Mouse (Mus musculus) erythroblast, adult 5-6 weeks (primary cell): Measurements from ENCODE around the gene Ube3b. TPM values are rescaled to one million over a fixed set of nuclear protein-coding genes. Genes with fewer than 3 reads are reported as not detected.

ENCODE experiments used
- ATAC-seq: replicated peaks from 2 replicates; pipeline ENCODE4 v1.8.0; 2016; ENCODE audit warnings: moderate number of reproducible peaks, mild to moderate bottlenecking, moderate TSS enrichment, inconsistent platforms; ENCODE audit not compliant: poor library complexity, low FRiP score, severe bottlenecking
- total RNA-seq, 2 experiments: library from RNA; stranded (forward) in 1 of 2; stranded (reverse) in 1 of 2; fragments of 150-400 nt in 1 of 2; fragments of 200-764, 138-1000 nt in 1 of 2; gene quantifications; 2 replicates each; pipeline versions ENCODE4 v1.2.3 to v1.2.4; 2015 to 2017; ENCODE audit warnings: low replicate concordance in 2 of 2

Ube3b gene
- total RNA-seq, 2 experiments from 2014 or later = 17.3 to 25.5 TPM

- ATAC-seq = no peak
Measured at GRCm38 (mm10) chr5:114372565-114372964, 7.8 kb upstream of the Ube3b start.

- ATAC-seq = no peak
Measured at GRCm38 (mm10) chr5:114373174-114373573, 7.2 kb upstream of the Ube3b start.

- no peak for ATAC-seq
Measured at GRCm38 (mm10) chr5:114373581-114373980, 6.8 kb upstream of the Ube3b start.

GRCm38 (mm10) chr5:114374409-114375213 lies 5.8 kb upstream of the Ube3b start:
- ATAC-seq = peak; percentile 33; the same call in 1 of the 2 replicates

GRCm38 (mm10) chr5:114378177-114378920 lies 2.1 kb upstream of the Ube3b start:
- ATAC-seq = no peak

- no peak for ATAC-seq
Measured at GRCm38 (mm10) chr5:114378936-114379335, 1.5 kb upstream of the Ube3b start.

- ATAC-seq = 0 out of 2 replicates have a peak, but pooled peaks have one; percentile 2
Measured at GRCm38 (mm10) chr5:114379763-114380162, 644 bp upstream of the Ube3b start.

- ATAC-seq = peak; percentile 47
Measured at GRCm38 (mm10) chr5:114381013-114381351, 575 bp downstream of the Ube3b start.

GRCm38 (mm10) chr5:114383184-114383904 lies 2.9 kb downstream of the Ube3b start:
- ATAC-seq = no peak

- no peak for ATAC-seq
Measured at GRCm38 (mm10) chr5:114384448-114384847, 4.0 kb downstream of the Ube3b start.

GRCm38 (mm10) chr5:114393169-114393568 lies 12.8 kb downstream of the Ube3b start:
- ATAC-seq = no peak

GRCm38 (mm10) chr5:114406592-114406991 lies 26.2 kb downstream of the Ube3b start:
- ATAC-seq = no peak

GRCm38 (mm10) chr5:114407269-114407668 lies 26.9 kb downstream of the Ube3b start:
- ATAC-seq = no peak

GRCm38 (mm10) chr5:114407810-114408209 lies 27.4 kb downstream of the Ube3b start:
- no peak for ATAC-seq

GRCm38 (mm10) chr5:114408846-114409245 lies 28.4 kb downstream of the Ube3b start:
- no peak for ATAC-seq

GRCm38 (mm10) chr5:114410429-114410828 lies 30.0 kb downstream of the Ube3b start:
- no peak for ATAC-seq

- no peak for ATAC-seq
Measured at GRCm38 (mm10) chr5:114412361-114412998, 32.1 kb downstream of the Ube3b start.

- ATAC-seq = no peak
Measured at GRCm38 (mm10) chr5:114413067-114413735, 32.8 kb downstream of the Ube3b start.

GRCm38 (mm10) chr5:114415606-114416005 lies 35.2 kb downstream of the Ube3b start:
- no peak for ATAC-seq
